Comparison of ENCODE assay signal across 8 mouse cellular contexts in the genomic region with DNA sequence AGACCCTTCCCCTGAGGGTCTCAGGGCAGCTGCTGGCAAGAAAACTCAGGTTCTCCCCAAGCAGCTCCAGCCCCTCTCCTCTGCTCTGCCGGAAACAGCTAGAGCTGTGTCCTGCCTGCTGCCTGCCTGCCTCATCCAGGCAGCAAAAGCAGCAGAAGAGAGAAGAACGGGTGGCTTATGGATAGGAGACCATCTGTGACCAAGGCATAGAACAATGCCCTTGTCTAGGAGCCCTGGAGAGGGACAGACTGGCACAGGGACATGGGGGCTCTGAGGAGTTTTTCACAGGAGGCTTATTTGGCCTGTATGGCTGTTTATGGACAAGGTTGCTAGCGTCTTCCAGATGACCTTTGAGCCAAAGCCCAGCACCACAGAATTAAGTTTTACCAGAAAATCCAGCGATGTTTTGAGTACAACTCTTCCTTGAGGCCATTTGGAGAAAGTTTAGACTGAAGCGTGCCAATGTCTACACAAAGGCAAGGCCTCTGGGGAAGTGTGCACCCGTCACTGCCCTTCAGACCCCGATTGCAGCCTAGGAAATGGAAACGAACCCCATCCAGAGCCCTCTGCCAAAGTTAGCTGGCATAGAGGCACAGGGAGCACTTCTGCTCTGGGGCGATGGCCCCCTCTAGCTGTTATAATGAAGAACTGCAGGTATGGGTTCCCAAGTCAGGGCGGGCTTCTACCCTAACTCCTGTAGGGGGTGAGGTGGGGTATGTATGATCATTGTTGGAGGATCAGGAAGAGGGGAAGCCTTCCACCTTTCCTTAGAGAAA. TPM values are rescaled to one million over a fixed set of nuclear protein-coding genes. Genes with fewer than 3 reads are reported as not detected.
DNase-seq lines count a peak whose midpoint lies in the region; ATAC-seq and TF ChIP-seq lines count a peak whose summit lies in the region.

No protein-coding gene starts in this region.

- H3K36me3 ChIP-seq in liver, postnatal 0 days (replicated peaks; ENCODE audit: insufficient read depth, low read length) = peaks cover 7% of the 10 kb centered on the region

- DNase-seq in adrenal gland, adult (ENCODE audit: inconsistent age in 2 of 2, low spot score in 1 of 2) = peak; percentile 55 to 86
- DNase-seq in adrenal gland, postnatal 25 days = no peak
- DNase-seq in MN1 (ENCODE audit: low spot score) = peak; percentile 57
- peak; percentile 78 for DNase-seq in embryo, embryonic 10.5 days (ENCODE audit: low spot score)
- DNase-seq in heart, adult 8-10 months (ENCODE audit: low spot score) = peak; percentile 63
- peak; percentile 66 for DNase-seq in kidney, postnatal 10 days
- peak; percentile 52 for DNase-seq in liver, postnatal 0 days

- H3K27ac ChIP-seq in liver, postnatal 0 days (ENCODE audit: low read depth) = peak overlapping the region; percentile 96
- no peak overlapping the region for H3K27ac ChIP-seq in olfactory bulb, adult 2 months (ENCODE audit: insufficient read depth, low read depth, low read length)

- WGBS in liver, postnatal 0 days (ENCODE audit: insufficient replicate concordance) = 34% methylated on average over 10 of the region's 10 CpGs
- 20% methylated on average over 10 of the region's 10 CpGs for WGBS in olfactory bulb, adult 2 months

- no peak for TF ChIP-seq EP300 in liver, postnatal 0 days (IDR thresholded peaks at IDR 0.05; ENCODE audit: low read depth)

- TF ChIP-seq POLR2A in olfactory bulb, adult 2 months (IDR thresholded peaks at IDR 0.05; ENCODE audit: insufficient read depth, low read depth, low read length) = no peak

- H3K9ac ChIP-seq in liver, postnatal 0 days (replicated peaks) = no peak overlapping the region; the same call in none of the 2 replicates

- peak; percentile 94 for TF ChIP-seq CTCF in liver, postnatal 0 days (IDR thresholded peaks at IDR 0.05; ENCODE audit: low read depth)
- TF ChIP-seq CTCF in olfactory bulb, adult 2 months (IDR thresholded peaks at IDR 0.05; ENCODE audit: insufficient read depth, low read depth, low read length) = peak; percentile 21; the same call in 1 of the 2 replicates

- H3K4me3 ChIP-seq in liver, postnatal 0 days (ENCODE audit: low read depth, low read length) = no peak overlapping the region
- H3K4me3 ChIP-seq in olfactory bulb, adult 2 months (ENCODE audit: insufficient read depth, low read depth, low read length) = no peak overlapping the region

- H3K4me2 ChIP-seq in liver, postnatal 0 days (ENCODE audit: low read depth, low read length) = no peak overlapping the region

- peaks cover 55% of the 10 kb centered on the region for H3K4me1 ChIP-seq in liver, postnatal 0 days (ENCODE audit: insufficient read depth)
- peaks cover 24% of the 10 kb centered on the region for H3K4me1 ChIP-seq in olfactory bulb, adult 2 months (ENCODE audit: control insufficient read depth, insufficient read depth, low read length)

- no peaks in the 10 kb centered on the region for H3K27me3 ChIP-seq in liver, postnatal 0 days (ENCODE audit: insufficient read depth, low read length)

- ATAC-seq in liver, postnatal 0 days = peak; percentile 12; the same call in 1 of the 2 replicates

- H3K9me3 ChIP-seq in liver, postnatal 0 days (ENCODE audit: low read length) = no peaks in the 10 kb centered on the region

RNA-seq across cellular contexts. Expression of gene Trim8, which starts 49.3 kb away (rescaled TPM):
- total RNA-seq in adrenal gland, postnatal 25 days (2021) = 50.9 and 52.6 TPM in 2 replicates
- total RNA-seq in heart, adult 8-10 months (2022) = 10 to 100 TPM; 31.5 to 38.8 (median 37.6) TPM
- 7.9 and 9.8 TPM in 2 replicates for polyA plus RNA-seq in liver, postnatal 0 days (2015; fragmentation: Nextera tagmentation; extraction: Ambion mirVana)
- polyA plus RNA-seq in olfactory bulb, adult 2 months (2012; ENCODE audit: insufficient read depth, insufficient read length, low replicate concordance, missing spikeins) = not detected in 2 replicates

RNA-seq across cellular contexts. Expression of gene Sufu, which starts 55.5 kb away (rescaled TPM):
- total RNA-seq in adrenal gland, postnatal 25 days (2021) = 20.3 and 27.1 TPM in 2 replicates
- 10 to 100 TPM; 11.7 to 13.0 (median 12.1) TPM for total RNA-seq in heart, adult 8-10 months (2022)
- 3.7 and 3.8 TPM in 2 replicates for polyA plus RNA-seq in liver, postnatal 0 days (2015; fragmentation: Nextera tagmentation; extraction: Ambion mirVana)
- not detected in 2 replicates for polyA plus RNA-seq in olfactory bulb, adult 2 months (2012; ENCODE audit: insufficient read depth, insufficient read length, low replicate concordance, missing spikeins)

RNA-seq across cellular contexts. Expression of gene Actr1a, which starts 56.7 kb away (rescaled TPM):
- 107 and 113 TPM in 2 replicates for total RNA-seq in adrenal gland, postnatal 25 days (2021)
- 10 to 100 TPM; 86.7 to 93.0 (median 89.0) TPM for total RNA-seq in heart, adult 8-10 months (2022)
- polyA plus RNA-seq in liver, postnatal 0 days (2015; fragmentation: Nextera tagmentation; extraction: Ambion mirVana) = 31.8 and 35.4 TPM in 2 replicates
- polyA plus RNA-seq in olfactory bulb, adult 2 months (2012; ENCODE audit: insufficient read depth, insufficient read length, low replicate concordance, missing spikeins) = 623 TPM in 1 of 2 replicates, not detected in the other
